Mouse (Mus musculus) right cerebral cortex, postnatal 10 days (tissue): Measurements from ENCODE around the gene Luc7l.

Experiments used
- DNase-seq, 2 experiments: peaks; one replicate each; pipeline ENCODE4 v3.0.0; 2021; ENCODE audit warnings: low spot score in 2 of 2

Gene Luc7l

GRCm38 (mm10) chr17:26252539-26253251 lies at the start of gene Luc7l:
Luc7l (plus strand) TSS chr17:26252896.
- peak; percentile 96 for DNase-seq

GRCm38 (mm10) chr17:26203321-26203811 lies 49.3 kb upstream of the Luc7l start:
- DNase-seq: peak; percentile 76 to 85

GRCm38 (mm10) chr17:26204766-26205165 lies 47.9 kb upstream of the Luc7l start:
- DNase-seq: no peak

- no peak for DNase-seq
Observed at GRCm38 (mm10) chr17:26206392-26206791, 46.3 kb upstream of the Luc7l start.

GRCm38 (mm10) chr17:26207686-26208085 lies 45.0 kb upstream of the Luc7l start, which contains the start of gene Arhgdig:
Arhgdig (minus strand) TSS chr17:26207786.
- DNase-seq: no peak

GRCm38 (mm10) chr17:26212241-26212640 lies 40.5 kb upstream of the Luc7l start:
- no peak for DNase-seq

GRCm38 (mm10) chr17:26212681-26213080 lies 40.0 kb upstream of the Luc7l start:
- no peak for DNase-seq

GRCm38 (mm10) chr17:26221508-26221907 lies 31.2 kb upstream of the Luc7l start:
- no peak for DNase-seq

- no peak for DNase-seq
Observed at GRCm38 (mm10) chr17:26225150-26225549, 27.5 kb upstream of the Luc7l start.

GRCm38 (mm10) chr17:26229776-26230175 lies 22.9 kb upstream of the Luc7l start:
- no peak for DNase-seq

GRCm38 (mm10) chr17:26231156-26231555 lies 21.5 kb upstream of the Luc7l start:
- DNase-seq: no peak

- no peak for DNase-seq
Observed at GRCm38 (mm10) chr17:26232863-26233262, 19.8 kb upstream of the Luc7l start.

- no peak for DNase-seq
Observed at GRCm38 (mm10) chr17:26234386-26234785, 18.3 kb upstream of the Luc7l start.

- no peak for DNase-seq
Observed at GRCm38 (mm10) chr17:26235077-26235815, 17.4 kb upstream of the Luc7l start.

- no peak for DNase-seq
Observed at GRCm38 (mm10) chr17:26237667-26238066, 15.0 kb upstream of the Luc7l start.

- DNase-seq: no peak
Observed at GRCm38 (mm10) chr17:26239551-26239950, 13.1 kb upstream of the Luc7l start.

GRCm38 (mm10) chr17:26240120-26240790 lies 12.4 kb upstream of the Luc7l start:
- no peak for DNase-seq

GRCm38 (mm10) chr17:26240990-26241389 lies 11.7 kb upstream of the Luc7l start:
- DNase-seq: no peak

- DNase-seq: peak in 1 of 2 experiments; percentile 69
Observed at GRCm38 (mm10) chr17:26243471-26244100, 9.1 kb upstream of the Luc7l start.

GRCm38 (mm10) chr17:26244101-26244841 lies 8.4 kb upstream of the Luc7l start, which contains the start of gene Fam234a:
Fam234a (minus strand) TSS chr17:26244242.
- DNase-seq: peak; percentile 96 to 97
